Comparison of ENCODE assay signal across 9 mouse cellular contexts in the genomic region with DNA sequence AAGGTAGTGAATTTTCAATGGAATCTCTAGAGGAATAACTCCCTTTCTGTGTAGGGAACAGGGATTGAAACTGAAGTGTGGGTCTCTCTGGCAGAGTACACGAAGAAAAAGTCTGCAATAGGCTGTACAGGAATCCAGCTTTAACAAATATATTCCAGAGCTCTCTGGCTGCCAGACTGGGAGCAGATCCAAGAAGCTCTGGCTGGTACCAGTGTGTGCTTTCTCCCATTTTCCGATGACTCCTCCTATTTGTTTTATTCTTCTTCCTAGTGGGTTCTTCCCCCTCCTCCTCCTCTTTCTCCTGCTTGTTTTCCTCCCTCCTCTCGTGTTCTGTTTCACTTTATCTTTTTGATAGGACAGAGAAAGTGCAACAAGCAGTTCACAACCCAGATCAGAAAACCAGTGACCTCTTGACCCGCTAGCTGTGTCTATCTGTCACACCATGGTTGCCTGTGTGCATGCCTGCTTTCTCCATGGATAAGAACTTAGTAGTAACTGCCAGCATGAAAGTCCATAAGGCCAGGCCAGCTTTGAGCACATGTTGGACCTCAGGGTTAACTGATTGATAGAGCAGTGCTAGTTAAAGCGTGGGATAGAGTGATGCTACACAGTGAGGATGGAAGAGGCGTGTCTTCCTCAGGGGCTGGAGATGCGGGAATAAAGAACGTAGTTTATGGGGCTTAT. TPM values are rescaled to one million over a fixed set of nuclear protein-coding genes. Genes with fewer than 3 reads are reported as not detected.
DNase-seq lines count a peak whose midpoint lies in the region; ATAC-seq lines count a peak whose summit lies in the region.
"Had no signal": no experiment of that assay in that cellular context is flagged by ENCODE, and none has a peak within 500 bp of the region (broad histone marks: within the 10 kb centered on the region; RNA-seq: fewer than 3 reads in every experiment).

No protein-coding gene starts in this region.

- DNase-seq in hindbrain, embryonic 11.5 days (ENCODE audit: low spot score), result no peak
- peak; percentile 56 to 78 for DNase-seq in left cerebral cortex, adult 9 months (ENCODE audit: low spot score in 2 of 2)
- DNase-seq in right cerebral cortex, postnatal 4 days, result peak; percentile 60
- DNase-seq in adrenal gland, adult 18-20 months (ENCODE audit: low spot score in 2 of 2), result no peak

- no peak overlapping the region for H3K4me2 ChIP-seq in hindbrain, embryonic 15.5 days
- H3K4me2 ChIP-seq in hindbrain, embryonic 11.5 days (replicated peaks; ENCODE audit: low read depth, low read length), result no peak overlapping the region
- no peak overlapping the region for H3K4me2 ChIP-seq in embryonic facial prominence, embryonic 15.5 days (replicated peaks)
- H3K4me2 ChIP-seq in heart, embryonic 12.5 days, result no peak overlapping the region

- H3K4me1 ChIP-seq in hindbrain, embryonic 15.5 days (replicated peaks), result peaks cover 11% of the 10 kb centered on the region
- H3K4me1 ChIP-seq in hindbrain, embryonic 11.5 days (replicated peaks; ENCODE audit: control insufficient read depth, insufficient read depth, low read length), result no peaks in the 10 kb centered on the region
- H3K4me1 ChIP-seq in embryonic facial prominence, embryonic 15.5 days, result peaks cover 18% of the 10 kb centered on the region
- peaks cover 19% of the 10 kb centered on the region for H3K4me1 ChIP-seq in heart, embryonic 12.5 days (replicated peaks)

- 65% methylated on average over 8 of the region's 8 CpGs for WGBS in hindbrain, embryonic 15.5 days
- 72% methylated on average over 8 of the region's 8 CpGs for WGBS in hindbrain, embryonic 11.5 days
- 67% methylated on average over 8 of the region's 8 CpGs for WGBS in embryonic facial prominence, embryonic 15.5 days
- 51% methylated on average over 8 of the region's 8 CpGs for WGBS in heart, embryonic 12.5 days

- H3K4me3 ChIP-seq in hindbrain, embryonic 15.5 days, result no peak overlapping the region
- no peak overlapping the region for H3K4me3 ChIP-seq in hindbrain, embryonic 11.5 days (ENCODE audit: low read depth, low read length)
- H3K4me3 ChIP-seq in embryonic facial prominence, embryonic 15.5 days (replicated peaks), result no peak overlapping the region
- H3K4me3 ChIP-seq in heart, embryonic 12.5 days, result no peak overlapping the region

- H3K9me3 ChIP-seq in hindbrain, embryonic 15.5 days, result no peaks in the 10 kb centered on the region
- no peaks in the 10 kb centered on the region for H3K9me3 ChIP-seq in hindbrain, embryonic 11.5 days (ENCODE audit: control insufficient read depth, low read length)
- no peaks in the 10 kb centered on the region for H3K9me3 ChIP-seq in embryonic facial prominence, embryonic 15.5 days (replicated peaks)
- H3K9me3 ChIP-seq in heart, embryonic 12.5 days (replicated peaks), result no peaks in the 10 kb centered on the region
- H3K9me3 ChIP-seq: G1E had no signal

- H3K9ac ChIP-seq in hindbrain, embryonic 15.5 days, result no peak overlapping the region
- H3K9ac ChIP-seq in hindbrain, embryonic 11.5 days (ENCODE audit: low read depth, low read length), result no peak overlapping the region
- H3K9ac ChIP-seq in embryonic facial prominence, embryonic 15.5 days, result no peak overlapping the region
- no peak overlapping the region for H3K9ac ChIP-seq in heart, embryonic 12.5 days

- H3K36me3 ChIP-seq in hindbrain, embryonic 15.5 days, result 0 out of 2 replicates have a peak, but pooled peaks cover 13% of the 10 kb centered on the region
- H3K36me3 ChIP-seq in hindbrain, embryonic 11.5 days (ENCODE audit: control insufficient read depth, insufficient read depth, low read length), result no peaks in the 10 kb centered on the region
- H3K36me3 ChIP-seq in embryonic facial prominence, embryonic 15.5 days, result peaks cover 9% of the 10 kb centered on the region
- H3K36me3 ChIP-seq in heart, embryonic 12.5 days, result peaks cover 35% of the 10 kb centered on the region

- H3K27me3 ChIP-seq in hindbrain, embryonic 15.5 days, result no peaks in the 10 kb centered on the region
- H3K27me3 ChIP-seq in hindbrain, embryonic 11.5 days (ENCODE audit: control insufficient read depth, insufficient read depth, low read length), result no peaks in the 10 kb centered on the region
- no peaks in the 10 kb centered on the region for H3K27me3 ChIP-seq in embryonic facial prominence, embryonic 15.5 days
- H3K27me3 ChIP-seq in heart, embryonic 12.5 days (replicated peaks), result no peaks in the 10 kb centered on the region

- ATAC-seq in hindbrain, embryonic 15.5 days (ENCODE audit: low FRiP score, low read depth), result peak; percentile 59; the same call in 1 of the 2 replicates
- ATAC-seq in hindbrain, embryonic 11.5 days (ENCODE audit: low FRiP score), result no peak
- ATAC-seq in embryonic facial prominence, embryonic 15.5 days (ENCODE audit: insufficient number of reproducible peaks, low FRiP score, low TSS enrichment, low read depth), result peak; percentile 43; the same call in 1 of the 2 replicates
- peak; percentile 68; the same call in 1 of the 2 replicates for ATAC-seq in heart, embryonic 12.5 days (ENCODE audit: insufficient number of reproducible peaks, low FRiP score)
- no peak for ATAC-seq in granulocyte monocyte progenitor cell, adult 5-6 weeks (replicated peaks; ENCODE audit: poor library complexity, severe bottlenecking)

- H3K27ac ChIP-seq in hindbrain, embryonic 15.5 days (replicated peaks), result peak overlapping the region; percentile 57; the same call in 1 of the 2 replicates
- H3K27ac ChIP-seq in hindbrain, embryonic 11.5 days (ENCODE audit: low read depth, low read length), result no peak overlapping the region
- peak overlapping the region; percentile 90 for H3K27ac ChIP-seq in embryonic facial prominence, embryonic 15.5 days (replicated peaks)
- peak overlapping the region; percentile 66 for H3K27ac ChIP-seq in heart, embryonic 12.5 days (ENCODE audit: poor library complexity, severe bottlenecking)

RNA-seq across cellular contexts. Expression of a gene that starts 55.3 kb away (rescaled TPM):
- polyA plus RNA-seq in hindbrain, embryonic 15.5 days (2015; fragmentation: Nextera tagmentation; extraction: Ambion mirVana), result 11.8 and 12.0 TPM in 2 replicates
- 18.7 and 25.6 TPM in 2 replicates for polyA plus RNA-seq in hindbrain, embryonic 11.5 days (2014; fragmentation: Nextera tagmentation; extraction: Ambion mirVana)
- polyA plus RNA-seq in embryonic facial prominence, embryonic 15.5 days (2015; fragmentation: Nextera tagmentation; extraction: Ambion mirVana), result 13.1 and 13.6 TPM in 2 replicates
- polyA plus RNA-seq in heart, embryonic 12.5 days (2016; fragmentation: Nextera tagmentation; extraction: Ambion mirVana), result 13.6 and 15.2 TPM in 2 replicates
- 10 to 100 TPM; 19.2 to 20.2 TPM for total RNA-seq in adrenal gland, adult 18-20 months (2021)
- total RNA-seq in granulocyte monocyte progenitor cell, adult 5-6 weeks (2014; fragmentation: Nextera tagmentation), result 25.0 and 36.1 TPM in 2 replicates
- total RNA-seq in granulocyte monocyte progenitor cell, adult 5-6 weeks (2017), result 22.9 and 26.9 TPM in 2 replicates

RNA-seq across cellular contexts. Expression of a gene that starts 55.4 kb away (rescaled TPM):
- polyA plus RNA-seq in hindbrain, embryonic 15.5 days (2015; fragmentation: Nextera tagmentation; extraction: Ambion mirVana), result 98.8 and 110 TPM in 2 replicates
- 107 and 121 TPM in 2 replicates for polyA plus RNA-seq in hindbrain, embryonic 11.5 days (2014; fragmentation: Nextera tagmentation; extraction: Ambion mirVana)
- 109 TPM in 2 replicates for polyA plus RNA-seq in embryonic facial prominence, embryonic 15.5 days (2015; fragmentation: Nextera tagmentation; extraction: Ambion mirVana)
- polyA plus RNA-seq in heart, embryonic 12.5 days (2016; fragmentation: Nextera tagmentation; extraction: Ambion mirVana), result 80.6 and 81.3 TPM in 2 replicates
- 10 to 100 TPM; 26.9 to 29.4 TPM for total RNA-seq in adrenal gland, adult 18-20 months (2021)
- total RNA-seq in granulocyte monocyte progenitor cell, adult 5-6 weeks (2014; fragmentation: Nextera tagmentation), result 64.0 and 79.4 TPM in 2 replicates
- 82.2 and 90.4 TPM in 2 replicates for total RNA-seq in granulocyte monocyte progenitor cell, adult 5-6 weeks (2017)

Comparison
In these comparisons a context has a peak if more than half of its experiments do, and no peak if none do; other contexts are left out.
1. ATAC-seq: peak in hindbrain, embryonic 15.5 days (single experiment), embryonic facial prominence, embryonic 15.5 days (single experiment) and heart, embryonic 12.5 days (single experiment); none in hindbrain, embryonic 11.5 days (single experiment) and granulocyte monocyte progenitor cell, adult 5-6 weeks (single experiment).
2. DNase-seq: peak in left cerebral cortex, adult 9 months (2 of 2) and right cerebral cortex, postnatal 4 days (single experiment); none in hindbrain, embryonic 11.5 days (single experiment) and adrenal gland, adult 18-20 months (0 of 2).